Mouse (Mus musculus): ENCODE data around the gene Btnl2. TPM values are rescaled to one million over a fixed set of nuclear protein-coding genes. Genes with fewer than 3 reads are reported as not detected.
A peak's percentile ranks its signal among the peaks of the same experiment; 100 is the strongest.
"Not testable (repeated sequence)": the region's sequence is repeated elsewhere in the genome, so short reads cannot be mapped to it uniquely, and the experiment has no call there.

Btnl2 gene
- 0.07 TPM in 1 of 2 replicates, not detected in the other for polyA plus RNA-seq (2016; fragmentation: Nextera tagmentation; extraction: Ambion mirVana)

GRCm38 (mm10) chr17:34354539-34354938 is at the start of gene Btnl2:
TSS of gene Btnl2 (plus strand) at chr17:34354822.
- Histone ChIP-seq H3K36me3 (no peaks in the 10 kb centered on the region), H3K4me2 (no peak within 1 kb of the TSS), H3K27me3 (replicated peaks) (peaks cover 8% of the 10 kb centered on the region; the same call in 1 of the 2 replicates), H3K4me3 (no peak within 1 kb of the TSS), H3K9ac (no peak within 1 kb of the TSS), H3K27ac (no peak within 1 kb of the TSS), H3K4me1 (no peaks in the 10 kb centered on the region), H3K9me3 (replicated peaks) (no peaks in the 10 kb centered on the region)
- no peak for ATAC-seq
- 62% methylated on average over 5 of the region's 5 CpGs for WGBS (ENCODE audit: insufficient replicate concordance)

- H3K27ac ChIP-seq = no peak within 1 kb of the TSS
- no peak within 1 kb of the TSS for H3K4me2 ChIP-seq
- no peaks in the 10 kb centered on the region for H3K36me3 ChIP-seq
- H3K27me3 ChIP-seq (replicated peaks) = peaks cover 17% of the 10 kb centered on the region; the same call in 1 of the 2 replicates
- no peak within 1 kb of the TSS for H3K4me3 ChIP-seq
- H3K9ac ChIP-seq = no peak within 1 kb of the TSS
- peaks cover 3% of the 10 kb centered on the region for H3K4me1 ChIP-seq
- ATAC-seq = no peak
- H3K9me3 ChIP-seq (replicated peaks) = no peaks in the 10 kb centered on the region
These were observed 49.1 kb upstream of the Btnl2 start, which contains the start of gene H2-Eb1 for GRCm38 (mm10) chr17:34305380-34306030. TSS of gene H2-Eb1 (plus strand) at chr17:34305867.

DNA sequence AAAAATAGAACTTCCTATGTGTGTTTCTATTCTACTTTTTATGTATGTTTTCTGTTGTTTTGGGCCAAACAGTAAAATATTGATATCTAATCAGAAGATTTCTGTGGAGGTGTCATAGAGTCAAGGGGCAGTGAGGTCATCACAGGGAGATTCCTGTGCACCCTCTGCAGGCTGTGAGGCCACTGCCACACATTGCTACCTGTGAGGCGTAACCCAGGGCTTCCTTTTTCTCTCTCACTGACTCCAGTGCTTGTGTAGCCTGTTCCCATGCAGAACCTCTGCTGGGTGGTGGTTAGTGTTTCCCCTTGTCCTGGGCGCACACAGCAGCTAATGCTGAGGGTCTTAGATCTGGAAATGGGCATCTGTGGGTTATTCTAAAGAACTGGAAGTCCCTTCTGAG is 48.2 kb upstream of the Btnl2 start:
- ATAC-seq = no peak
- H3K4me1 ChIP-seq = peaks cover 3% of the 10 kb centered on the region
- H3K27ac ChIP-seq = no peak overlapping the region
- H3K9ac ChIP-seq = no peak overlapping the region
- WGBS (ENCODE audit: insufficient replicate concordance) = 60% methylated on average over 2 of the region's 2 CpGs
- no peaks in the 10 kb centered on the region for H3K36me3 ChIP-seq
- no peak overlapping the region for H3K4me2 ChIP-seq
- H3K9me3 ChIP-seq (replicated peaks) = no peaks in the 10 kb centered on the region
- H3K27me3 ChIP-seq (replicated peaks) = peaks cover 17% of the 10 kb centered on the region; the same call in 1 of the 2 replicates
- H3K4me3 ChIP-seq = no peak overlapping the region

GRCm38 (mm10) chr17:34307216-34307615 is 47.4 kb upstream of the Btnl2 start:
- Histone ChIP-seq H3K27me3 (replicated peaks) (peaks cover 17% of the 10 kb centered on the region; the same call in 1 of the 2 replicates), H3K36me3 (no peaks in the 10 kb centered on the region), H3K4me1 (peaks cover 3% of the 10 kb centered on the region), H3K27ac (no peak overlapping the region), H3K4me2 (no peak overlapping the region), H3K9me3 (replicated peaks) (no peaks in the 10 kb centered on the region), H3K4me3 (no peak overlapping the region), H3K9ac (no peak overlapping the region)
- ATAC-seq = no peak

GRCm38 (mm10) chr17:34308161-34308560 is 46.5 kb upstream of the Btnl2 start:
- peaks cover 17% of the 10 kb centered on the region; the same call in 1 of the 2 replicates for H3K27me3 ChIP-seq (replicated peaks)
- H3K27ac ChIP-seq = no peak overlapping the region
- H3K9ac ChIP-seq = no peak overlapping the region
- ATAC-seq = no peak
- H3K9me3 ChIP-seq (replicated peaks) = no peaks in the 10 kb centered on the region
- no peaks in the 10 kb centered on the region for H3K36me3 ChIP-seq
- H3K4me3 ChIP-seq = no peak overlapping the region
- peaks cover 3% of the 10 kb centered on the region for H3K4me1 ChIP-seq
- 55% methylated on average over 4 of the region's 4 CpGs for WGBS (ENCODE audit: insufficient replicate concordance)
- H3K4me2 ChIP-seq = no peak overlapping the region

GRCm38 (mm10) chr17:34309225-34309624 is 45.4 kb upstream of the Btnl2 start:
- H3K4me3 ChIP-seq = peak overlapping the region; percentile 60
- no peaks in the 10 kb centered on the region for H3K36me3 ChIP-seq
- H3K4me1 ChIP-seq = peaks cover 3% of the 10 kb centered on the region
- 35% methylated on average over 10 of the region's 10 CpGs for WGBS (ENCODE audit: insufficient replicate concordance)
- peak overlapping the region; percentile 74 for H3K4me2 ChIP-seq
- peaks cover 11% of the 10 kb centered on the region; the same call in 1 of the 2 replicates for H3K27me3 ChIP-seq (replicated peaks)
- no peak for ATAC-seq
- H3K9me3 ChIP-seq (replicated peaks) = no peaks in the 10 kb centered on the region
- no peak overlapping the region for H3K27ac ChIP-seq
- no peak overlapping the region for H3K9ac ChIP-seq

- H3K27ac ChIP-seq = no peak overlapping the region
- peak; percentile 68 for ATAC-seq
- 23% methylated on average over 38 of the region's 38 CpGs for WGBS (ENCODE audit: insufficient replicate concordance)
- H3K4me2 ChIP-seq = peak overlapping the region; percentile 74
- peak overlapping the region; percentile 60 for H3K4me3 ChIP-seq
- no peaks in the 10 kb centered on the region for H3K36me3 ChIP-seq
- H3K9me3 ChIP-seq (replicated peaks) = no peaks in the 10 kb centered on the region
- H3K27me3 ChIP-seq (replicated peaks) = peaks cover 11% of the 10 kb centered on the region; the same call in 1 of the 2 replicates
- peak overlapping the region; percentile 52 for H3K9ac ChIP-seq
- H3K4me1 ChIP-seq = peaks cover 3% of the 10 kb centered on the region
These were observed 44.8 kb upstream of the Btnl2 start for GRCm38 (mm10) chr17:34309683-34310385.

DNA sequence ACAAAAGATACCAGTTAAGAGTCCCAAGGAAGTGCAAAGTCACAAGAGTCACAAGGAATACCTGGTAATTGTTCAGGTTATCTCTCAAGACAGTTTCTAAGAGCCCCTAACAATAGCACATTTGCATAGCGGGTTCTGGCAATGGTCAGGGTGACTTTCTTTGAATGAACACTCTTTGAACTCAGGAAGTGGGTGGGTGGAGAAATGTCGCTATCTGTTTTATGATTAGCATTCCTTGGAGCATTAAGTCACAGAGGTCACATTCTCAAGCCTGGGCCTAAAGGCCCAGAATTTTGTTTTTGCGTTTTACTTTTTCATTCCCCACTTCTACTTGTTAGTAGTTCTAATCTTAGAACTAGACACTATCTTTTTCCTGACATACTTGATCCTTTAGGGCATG is 44.1 kb upstream of the Btnl2 start:
- not testable (repeated sequence) for H3K9me3 ChIP-seq (replicated peaks); H3K4me2 ChIP-seq; ATAC-seq; H3K4me3 ChIP-seq; H3K9ac ChIP-seq; H3K27ac ChIP-seq; H3K36me3 ChIP-seq; H3K4me1 ChIP-seq
- 70% methylated on average over 3 of the region's 3 CpGs for WGBS (ENCODE audit: insufficient replicate concordance)
- peaks cover 11% of the 10 kb centered on the region; the same call in 1 of the 2 replicates for H3K27me3 ChIP-seq (replicated peaks)

GRCm38 (mm10) chr17:34312185-34312584 is 42.4 kb upstream of the Btnl2 start:
- no peaks in the 10 kb centered on the region for H3K36me3 ChIP-seq
- no peak overlapping the region for H3K9ac ChIP-seq
- H3K4me1 ChIP-seq = peaks cover 3% of the 10 kb centered on the region
- no peak for ATAC-seq
- H3K4me2 ChIP-seq = no peak overlapping the region
- no peak overlapping the region for H3K4me3 ChIP-seq
- WGBS (ENCODE audit: insufficient replicate concordance) = 54% methylated on average over 1 of the region's 1 CpGs
- H3K27ac ChIP-seq = no peak overlapping the region
- no peaks in the 10 kb centered on the region for H3K9me3 ChIP-seq (replicated peaks)
- H3K27me3 ChIP-seq (replicated peaks) = peaks cover 11% of the 10 kb centered on the region; the same call in 1 of the 2 replicates

DNA sequence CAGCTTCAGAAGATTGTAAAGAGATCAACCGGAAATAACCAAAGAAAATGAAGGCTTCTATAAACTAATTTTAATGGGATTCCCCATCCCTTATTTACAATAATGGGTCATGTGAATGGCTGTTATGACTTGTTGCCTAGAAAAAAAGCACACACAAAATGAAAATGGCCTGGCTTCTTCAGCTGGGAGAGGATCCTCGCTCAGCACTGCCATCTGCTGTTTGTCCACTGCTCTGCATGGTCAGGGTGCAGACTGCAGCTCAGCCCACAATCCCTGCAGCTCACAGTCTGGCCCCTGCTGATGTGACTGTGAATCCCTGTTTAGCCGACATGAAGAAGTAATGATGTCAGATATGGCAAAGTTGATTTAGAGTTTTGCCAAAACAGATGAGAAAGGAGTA is 41.2 kb upstream of the Btnl2 start:
- peaks cover 6% of the 10 kb centered on the region; the same call in 1 of the 2 replicates for H3K27me3 ChIP-seq (replicated peaks)
- 34% methylated on average over 3 of the region's 3 CpGs for WGBS (ENCODE audit: insufficient replicate concordance)
- H3K27ac ChIP-seq = no peak overlapping the region
- no peak for ATAC-seq
- H3K4me2 ChIP-seq = no peak overlapping the region
- peaks cover 3% of the 10 kb centered on the region for H3K4me1 ChIP-seq
- H3K9ac ChIP-seq = no peak overlapping the region
- no peak overlapping the region for H3K4me3 ChIP-seq
- no peaks in the 10 kb centered on the region for H3K9me3 ChIP-seq (replicated peaks)
- no peaks in the 10 kb centered on the region for H3K36me3 ChIP-seq

GRCm38 (mm10) chr17:34314286-34314685 is 40.3 kb upstream of the Btnl2 start:
- no peak overlapping the region for H3K4me3 ChIP-seq
- H3K27me3 ChIP-seq (replicated peaks) = peaks cover 4% of the 10 kb centered on the region; the same call in 1 of the 2 replicates
- H3K27ac ChIP-seq = no peak overlapping the region
- no peak overlapping the region for H3K4me2 ChIP-seq
- ATAC-seq = no peak
- H3K4me1 ChIP-seq = peaks cover under 1% of the 10 kb centered on the region
- H3K9ac ChIP-seq = no peak overlapping the region
- H3K36me3 ChIP-seq = no peaks in the 10 kb centered on the region
- WGBS (ENCODE audit: insufficient replicate concordance) = 59% methylated on average over 9 of the region's 9 CpGs
- H3K9me3 ChIP-seq (replicated peaks) = no peaks in the 10 kb centered on the region

- H3K4me2 ChIP-seq = no peak overlapping the region
- H3K9me3 ChIP-seq (replicated peaks) = no peaks in the 10 kb centered on the region
- no peak overlapping the region for H3K27ac ChIP-seq
- H3K27me3 ChIP-seq (replicated peaks) = no peaks in the 10 kb centered on the region
- no peak for ATAC-seq
- no peaks in the 10 kb centered on the region for H3K36me3 ChIP-seq
- no peak overlapping the region for H3K9ac ChIP-seq
- H3K4me3 ChIP-seq = no peak overlapping the region
- no peaks in the 10 kb centered on the region for H3K4me1 ChIP-seq
- 61% methylated on average over 1 of the region's 1 CpGs for WGBS (ENCODE audit: insufficient replicate concordance)
These were observed 39.1 kb upstream of the Btnl2 start for GRCm38 (mm10) chr17:34315512-34315911.

Measured in liver, embryonic 12.5 days (tissue).